In genomic region chr3:21934731-21935271, GRCm38 (mm10) we compare ENCODE assay signal across 8 mouse cellular contexts.
DNase-seq lines count a peak whose midpoint lies in the region; ATAC-seq and TF ChIP-seq lines count a peak whose summit lies in the region.

No protein-coding gene starts in this region.

- peak overlapping the region; percentile 41 for H3K4me2 ChIP-seq in midbrain, embryonic 12.5 days (replicated peaks)

- H3K27me3 ChIP-seq in midbrain, embryonic 12.5 days, result no peaks in the 10 kb centered on the region; the same call in 1 of the 2 replicates

- no peaks in the 10 kb centered on the region for H3K36me3 ChIP-seq in midbrain, embryonic 12.5 days

- TF ChIP-seq POLR2A in brain, embryonic 14.5 days (IDR thresholded peaks at IDR 0.05; ENCODE audit: borderline replicate concordance, extremely low read depth, insufficient read depth, insufficient read length, poor library complexity, severe bottlenecking), result no peak

- no peak overlapping the region for H3K9ac ChIP-seq in midbrain, embryonic 12.5 days (replicated peaks)

- WGBS in midbrain, embryonic 12.5 days, result 7% methylated on average over 5 of the region's 5 CpGs

- peak overlapping the region; percentile 58 for H3K4me3 ChIP-seq in layer of hippocampus, adult 2 months
- H3K4me3 ChIP-seq in midbrain, embryonic 12.5 days, result no peak overlapping the region

- no peak for ATAC-seq in midbrain, embryonic 12.5 days (ENCODE audit: low FRiP score, low read depth)

- peaks cover 35% of the 10 kb centered on the region for H3K4me1 ChIP-seq in midbrain, embryonic 12.5 days

- DNase-seq in layer of hippocampus, adult 2 months (ENCODE audit: low spot score in 2 of 2), result no peak
- no peak for DNase-seq in layer of hippocampus, postnatal 25 days (ENCODE audit: extremely low spot score in 1 of 2, low spot score in 1 of 2)
- peak; percentile 87 for DNase-seq in brain, embryonic 14.5 days (ENCODE audit: low read depth)
- peak; percentile 47 to 78 for DNase-seq in heart, adult 9 months (ENCODE audit: low spot score in 2 of 2)
- peak; percentile 15 to 41 for DNase-seq in kidney, postnatal 36 days
- DNase-seq in c-Kit-positive CD71-positive TER-119-positive erythroid progenitor cells, embryonic 14.5 days (ENCODE audit: low spot score), result no peak
- DNase-seq in B cell, adult 2 months, result no peak

- no peaks in the 10 kb centered on the region for H3K9me3 ChIP-seq in midbrain, embryonic 12.5 days

- peak; percentile 35 for TF ChIP-seq CTCF in layer of hippocampus, adult 2 months (conservative IDR thresholded peaks at IDR 0.05)
- no peak for TF ChIP-seq CTCF in brain, embryonic 14.5 days (IDR thresholded peaks at IDR 0.05; ENCODE audit: borderline replicate concordance, extremely low read depth, insufficient read depth, insufficient read length)

- peak overlapping the region; percentile 94 for H3K27ac ChIP-seq in layer of hippocampus, adult 2 months
- peak overlapping the region; percentile 85 for H3K27ac ChIP-seq in midbrain, embryonic 12.5 days (replicated peaks)

Comparison
In these comparisons a context has a peak if more than half of its experiments do, and no peak if none do; other contexts are left out.
1. DNase-seq: peak in brain, embryonic 14.5 days (single experiment), heart, adult 9 months (2 of 2) and kidney, postnatal 36 days (2 of 2); none in layer of hippocampus, adult 2 months (0 of 2), layer of hippocampus, postnatal 25 days (0 of 2), c-Kit-positive CD71-positive TER-119-positive erythroid progenitor cells, embryonic 14.5 days (single experiment) and B cell, adult 2 months (0 of 2).